Mouse (Mus musculus) monocyte, adult 2 months (primary cell): ENCODE measurements around the gene Pnpt1.

Experiments
- DNase-seq, 2 experiments: peaks; one replicate each; pipeline ENCODE4 v3.0.0; 2022; ENCODE audit warnings: low spot score in 2 of 2, low read depth in 1 of 2

Pnpt1 gene

GRCm38 (mm10) chr11:29130385-29131355, at the start of gene Pnpt1:
Gene Pnpt1 (plus strand): TSS chr11:29130744.
- peak; percentile 45 to 76 for DNase-seq

- no peak for DNase-seq
Measured at GRCm38 (mm10) chr11:29092403-29092802, 38.1 kb upstream of the Pnpt1 start.

- DNase-seq, result no peak
Measured at GRCm38 (mm10) chr11:29098926-29099325, 31.6 kb upstream of the Pnpt1 start.

- no peak for DNase-seq
Measured at GRCm38 (mm10) chr11:29129862-29130384, 621 bp upstream of the Pnpt1 start.

GRCm38 (mm10) chr11:29140671-29141070, 10.1 kb downstream of the Pnpt1 start:
- DNase-seq, result no peak

- DNase-seq, result no peak
Measured at GRCm38 (mm10) chr11:29148901-29149300, 18.4 kb downstream of the Pnpt1 start.

- no peak for DNase-seq
Measured at GRCm38 (mm10) chr11:29163569-29163968, 33.0 kb downstream of the Pnpt1 start.

GRCm38 (mm10) chr11:29171959-29172391, 41.4 kb downstream of the Pnpt1 start:
- peak; percentile 3 to 22 for DNase-seq

GRCm38 (mm10) chr11:29172563-29173124, 42.1 kb downstream of the Pnpt1 start, which contains the start of gene Ppp4r3b:
Gene Ppp4r3b (plus strand): TSS chr11:29172890.
- peak; percentile 95 for DNase-seq

GRCm38 (mm10) chr11:29173125-29173631, 42.6 kb downstream of the Pnpt1 start:
- DNase-seq, result peak; percentile 22 to 53

GRCm38 (mm10) chr11:29173706-29174436, 43.3 kb downstream of the Pnpt1 start:
- no peak for DNase-seq

GRCm38 (mm10) chr11:29179319-29179718, 48.8 kb downstream of the Pnpt1 start:
- no peak for DNase-seq

- DNase-seq, result no peak
Measured at GRCm38 (mm10) chr11:29180657-29181056, 50.1 kb downstream of the Pnpt1 start.

- no peak for DNase-seq
Measured at GRCm38 (mm10) chr11:29181751-29182150, 51.2 kb downstream of the Pnpt1 start.

- DNase-seq, result no peak
Measured at GRCm38 (mm10) chr11:29188981-29189380, 58.4 kb downstream of the Pnpt1 start.

GRCm38 (mm10) chr11:29203653-29204052, 73.1 kb downstream of the Pnpt1 start:
- no peak for DNase-seq

- no peak for DNase-seq
Measured at GRCm38 (mm10) chr11:29209774-29210173, 79.2 kb downstream of the Pnpt1 start.
